Mouse (Mus musculus): ENCODE results near the gene Tlr7.

Tlr7 gene

GRCm38 (mm10) chrX:167276551-167276950 is 53.8 kb downstream of the Tlr7 start:
- DNase-seq, result peak in 1 of 2 experiments; percentile 4

- no peak for DNase-seq
These were observed 66.3 kb downstream of the Tlr7 start, which contains the start of gene Tlr8 for GRCm38 (mm10) chrX:167264086-167264485. TSS of gene Tlr8 (minus strand) at chrX:167264329.

- no peak for DNase-seq
These were observed 66.8 kb downstream of the Tlr7 start for GRCm38 (mm10) chrX:167263530-167263929.

Measured in thymus, postnatal 36 days (tissue).